Mouse (Mus musculus) adrenal gland, postnatal 4 days (tissue): ENCODE results near the gene Kank2. TPM values are rescaled to one million over a fixed set of nuclear protein-coding genes. Genes with fewer than 3 reads are reported as not detected.

Source experiments
- DNase-seq, 2 experiments: peaks; one replicate each; pipeline ENCODE4 v3.0.0; 2021 to 2022; ENCODE audit warnings: low spot score in 2 of 2, mixed read lengths in 2 of 2
- long read RNA-seq, 2 experiments: library from polyadenylated mRNA; stranded (forward); transcript quantifications; one replicate each; pipeline ENCODE4 v2.0.0; 2021
- total RNA-seq, 2 experiments: library from RNA; stranded (reverse); gene quantifications; 2 replicates each; pipeline ENCODE4 v1.2.3; 2021

The Kank2 gene
- total RNA-seq: 10 to 100 TPM; 52.5 to 57.4 TPM
- long read RNA-seq, experiment 1, full-length matches to known transcripts: 10 of 23 reads
- long read RNA-seq, experiment 1, partial matches to known transcripts: 6 of 23 reads
- long read RNA-seq, experiment 1, other reads (novel, unspliced or antisense): 7 of 23 reads
- long read RNA-seq, experiment 2, full-length matches to known transcripts: 14 of 38 reads
- long read RNA-seq, experiment 2, partial matches to known transcripts: 15 of 38 reads
- long read RNA-seq, experiment 2, other reads (novel, unspliced or antisense): 9 of 38 reads

DNA sequence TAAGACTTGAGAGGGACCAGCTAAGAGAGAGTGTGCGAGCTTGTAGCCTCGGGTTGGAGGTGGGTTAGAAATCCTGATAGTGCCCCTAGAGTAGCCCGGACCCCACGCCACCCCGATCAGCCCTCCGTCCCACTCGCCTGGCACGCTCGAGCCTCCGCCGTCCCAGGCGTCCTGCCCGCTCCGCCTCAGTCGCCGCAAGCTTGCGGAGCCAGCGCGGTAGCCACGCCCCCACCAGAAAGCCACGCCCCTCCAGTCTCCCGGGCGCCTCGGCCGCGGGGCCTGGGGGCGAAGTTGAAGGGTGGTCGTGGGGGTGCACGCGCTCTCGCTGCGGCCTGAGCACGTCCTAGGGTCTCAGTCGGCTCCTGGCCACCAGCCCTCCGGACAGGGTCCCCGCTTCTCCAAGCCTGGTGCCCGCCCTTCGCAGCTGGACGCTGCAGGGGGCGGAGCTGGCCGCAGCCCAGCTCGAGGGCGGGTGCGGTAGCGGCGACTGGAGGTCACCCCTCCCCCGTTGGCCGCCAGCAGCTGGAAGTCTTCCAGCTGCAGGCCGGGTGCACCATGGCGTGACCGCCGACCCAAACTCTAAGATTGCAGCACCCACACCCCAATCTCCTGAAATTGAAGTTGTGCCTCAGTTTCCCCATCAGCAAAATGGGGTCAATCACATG lies at the start of gene Kank2:
Kank2 (minus strand) TSS at position 400 of the 665 bp plus-strand sequence.
- DNase-seq: peak; percentile 78 to 79

DNA sequence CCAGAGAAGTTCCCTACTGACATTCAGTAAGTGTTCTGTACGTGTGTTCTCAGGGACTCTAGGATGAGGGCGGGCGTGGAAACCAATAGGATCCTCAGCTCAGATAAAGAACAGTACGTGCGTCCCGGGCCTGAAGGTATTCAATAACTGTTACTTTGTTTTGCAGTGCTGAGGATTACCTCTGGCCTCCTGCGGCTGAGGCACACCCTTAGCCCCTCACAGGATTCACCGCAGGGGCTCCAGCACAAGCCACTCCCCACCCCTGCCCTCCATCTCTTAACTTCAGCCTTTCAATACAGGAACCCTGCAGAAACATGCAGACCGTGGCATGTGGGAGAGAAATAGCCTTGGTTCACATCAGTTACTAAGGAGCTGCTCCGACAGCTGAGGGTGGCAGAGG lies 49.4 kb upstream of the Kank2 start:
- DNase-seq: no peak

GRCm38 (mm10) chr9:21847425-21847824 lies 48.9 kb upstream of the Kank2 start:
- no peak for DNase-seq

DNA sequence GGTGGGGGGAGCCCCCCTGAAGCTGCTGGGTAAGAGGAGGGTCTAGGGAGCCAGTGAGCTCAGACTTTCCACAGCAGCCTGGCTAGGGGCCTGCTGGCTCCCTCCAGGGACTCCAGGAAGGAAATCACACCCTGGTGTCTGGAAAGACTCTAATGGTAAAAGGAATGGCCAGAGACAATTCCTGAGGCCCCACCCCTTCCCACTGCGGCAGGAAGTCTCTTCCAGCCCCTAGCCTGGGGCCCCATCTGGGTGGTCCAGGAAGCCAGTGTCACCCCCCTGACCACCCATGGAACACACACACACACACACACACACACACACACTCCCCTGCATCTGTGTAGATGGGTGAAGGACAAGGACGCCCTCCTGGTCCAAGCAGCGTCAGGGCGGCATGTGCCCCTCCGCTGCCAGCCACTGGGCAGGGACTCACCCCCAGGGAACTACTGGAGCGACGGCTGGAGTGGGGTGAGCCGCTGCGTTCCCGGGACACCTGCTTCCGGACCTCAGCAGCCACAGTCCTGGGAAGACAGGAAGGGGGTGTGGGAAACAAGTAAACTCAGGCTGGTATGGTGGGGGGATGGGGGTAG lies 48.3 kb upstream of the Kank2 start:
- no peak for DNase-seq

DNA sequence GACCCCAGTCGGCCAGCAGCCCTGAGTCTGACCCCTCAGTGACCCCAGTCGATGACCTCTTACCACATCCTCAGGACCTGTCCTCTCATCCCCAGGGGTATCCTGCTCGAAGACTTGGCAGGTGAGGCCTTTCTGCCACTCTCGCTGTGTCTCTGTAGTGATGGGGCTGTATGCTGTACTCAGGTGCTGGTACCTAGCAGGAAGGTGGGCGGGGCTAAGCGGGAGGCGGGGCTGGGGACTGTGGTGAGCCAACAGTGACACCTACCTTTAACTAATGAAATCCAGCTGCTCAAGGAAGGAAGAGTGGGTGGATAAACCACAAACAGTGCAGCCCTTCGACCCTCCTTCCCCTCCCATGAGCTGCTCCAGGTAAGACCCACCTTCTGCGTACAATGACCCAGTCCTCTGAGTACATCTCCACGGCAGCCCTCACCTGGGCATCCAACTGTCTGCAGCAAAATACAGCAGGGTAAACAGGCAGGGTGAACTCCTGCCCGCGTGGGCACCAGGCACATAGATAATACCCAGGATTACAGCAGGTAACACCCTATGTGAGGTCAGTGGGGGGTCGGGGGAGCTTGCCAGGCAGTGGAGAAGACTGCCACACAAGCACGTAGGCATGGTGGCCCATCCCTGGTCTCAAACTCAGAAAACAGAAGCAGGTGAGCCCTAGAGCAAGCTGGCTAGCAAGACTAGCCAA lies 47.0 kb upstream of the Kank2 start:
- no peak for DNase-seq

DNA sequence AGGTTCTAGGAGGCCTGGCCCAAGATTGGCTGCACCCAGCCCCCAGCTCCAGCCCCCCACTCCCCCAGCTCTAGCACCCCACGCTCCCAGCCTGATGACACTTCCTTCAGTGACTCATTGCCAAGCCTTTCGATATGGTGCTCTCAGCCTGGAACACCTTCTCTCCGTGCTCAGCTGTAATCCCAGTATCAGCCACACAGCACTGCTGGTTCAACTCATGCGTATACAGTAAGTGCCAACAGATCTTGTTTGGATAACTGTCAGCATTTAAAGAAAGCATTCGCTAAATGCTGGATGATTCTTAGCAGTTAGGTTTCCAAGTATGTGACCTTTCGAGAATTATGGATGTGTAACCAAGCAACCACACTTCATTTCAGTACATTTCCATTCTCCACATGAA lies 44.5 kb upstream of the Kank2 start:
- no peak for DNase-seq

GRCm38 (mm10) chr9:21842391-21842790 lies 43.8 kb upstream of the Kank2 start:
- no peak for DNase-seq

DNA sequence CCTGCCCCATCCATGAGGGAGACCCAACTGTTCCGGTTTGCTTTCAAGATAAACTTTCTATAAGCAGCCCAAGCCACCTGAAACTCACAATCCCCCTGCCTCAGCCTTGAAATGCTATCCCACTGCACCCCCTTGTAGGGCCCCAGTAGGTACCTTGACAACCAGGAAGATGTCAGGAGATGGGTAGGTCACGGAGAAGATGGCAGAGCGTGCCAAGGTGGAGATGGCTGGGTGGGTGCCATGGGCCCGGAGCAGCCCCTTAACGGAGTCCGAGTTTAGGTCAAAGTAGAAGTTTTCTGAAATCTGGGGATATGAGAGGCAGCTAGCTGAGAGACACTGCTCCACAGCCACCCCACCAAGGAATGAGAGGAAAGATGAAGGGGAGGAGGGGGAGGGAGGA lies 42.8 kb upstream of the Kank2 start:
- no peak for DNase-seq

GRCm38 (mm10) chr9:21840115-21840787 lies 41.7 kb upstream of the Kank2 start:
- DNase-seq: no peak

DNA sequence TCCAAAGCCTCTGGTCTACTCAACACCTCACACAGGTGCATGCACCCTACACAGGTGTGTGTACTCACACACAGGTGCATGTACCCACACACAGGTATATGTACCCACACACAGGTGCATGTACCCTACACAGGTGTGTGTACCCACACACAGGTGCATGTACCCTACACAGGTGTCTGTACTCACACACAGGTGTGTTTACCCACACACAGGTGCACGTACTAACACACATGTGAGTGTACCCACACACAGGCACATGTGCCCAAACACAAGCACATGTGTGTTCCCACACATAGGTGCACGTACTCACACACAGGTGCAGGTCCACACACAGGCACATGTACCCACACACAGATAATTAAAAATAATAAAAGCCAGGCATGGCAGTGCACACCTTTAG lies 39.1 kb upstream of the Kank2 start:
- no peak for DNase-seq

GRCm38 (mm10) chr9:21835258-21835912 lies 36.8 kb upstream of the Kank2 start, which contains the start of gene Angptl8:
TSS of gene Angptl8 (plus strand) at chr9:21835510.
- no peak for DNase-seq

- DNase-seq: no peak
Measured at GRCm38 (mm10) chr9:21831558-21832240, 33.2 kb upstream of the Kank2 start.

DNA sequence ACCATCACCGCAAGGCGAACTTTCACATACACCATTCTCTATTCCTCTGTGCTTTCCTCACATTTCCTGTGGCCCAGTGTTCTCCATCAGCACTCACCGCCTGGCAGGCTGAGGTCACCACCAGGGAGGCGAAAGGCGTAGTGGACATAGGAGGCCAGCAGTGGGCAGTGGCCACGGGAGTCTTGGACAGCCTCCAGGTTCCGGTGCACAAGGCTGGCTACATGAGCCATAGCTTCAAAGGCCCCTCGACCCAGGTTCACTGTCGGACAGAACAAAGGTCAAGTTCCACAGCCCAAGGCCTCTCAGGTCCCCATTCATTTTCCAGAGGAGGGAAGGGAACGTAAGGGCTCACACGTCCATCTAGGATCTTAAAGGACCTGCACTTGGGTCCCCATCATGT lies 32.4 kb upstream of the Kank2 start:
- DNase-seq: peak in 1 of 2 experiments; percentile 28

- no peak for DNase-seq
Measured at GRCm38 (mm10) chr9:21830461-21830850, 31.9 kb upstream of the Kank2 start.

DNA sequence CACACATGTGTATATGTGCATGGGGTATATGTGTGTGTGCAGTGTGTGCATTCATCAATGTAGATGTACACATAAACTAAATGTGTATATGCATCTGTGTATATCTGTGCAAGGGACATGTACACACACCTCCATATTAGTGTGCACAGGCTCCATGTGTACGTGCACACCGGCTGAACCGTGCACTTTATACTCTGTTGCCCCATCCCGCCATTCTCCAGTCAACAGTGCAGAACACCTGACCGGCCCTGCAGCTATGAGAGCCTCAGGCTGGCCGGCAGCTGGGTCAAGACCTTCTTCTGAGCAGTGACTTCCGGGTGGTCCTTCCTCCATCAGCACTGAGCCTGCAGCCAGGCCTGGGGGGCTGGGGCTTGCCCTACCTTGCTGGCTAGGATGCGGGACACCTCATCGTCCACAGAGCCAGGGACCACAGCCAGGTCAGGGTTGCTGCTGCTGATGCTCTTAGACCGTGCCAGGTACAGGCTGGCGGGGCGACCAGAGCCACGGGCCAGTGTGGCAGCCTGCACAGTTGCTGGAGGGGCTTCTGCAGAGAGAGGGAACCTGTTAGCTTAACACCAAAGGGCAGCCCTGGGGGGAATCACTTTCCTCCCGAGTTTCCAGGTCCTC lies 31.4 kb upstream of the Kank2 start:
- no peak for DNase-seq

GRCm38 (mm10) chr9:21824366-21824765 lies 25.8 kb upstream of the Kank2 start:
- DNase-seq: no peak

GRCm38 (mm10) chr9:21823957-21824356 lies 25.4 kb upstream of the Kank2 start:
- no peak for DNase-seq

GRCm38 (mm10) chr9:21822686-21823085 lies 24.1 kb upstream of the Kank2 start:
- no peak for DNase-seq

- no peak for DNase-seq
Measured at GRCm38 (mm10) chr9:21820183-21820582, 21.6 kb upstream of the Kank2 start.
